Mouse (Mus musculus): Measurements from ENCODE around the gene Ctdsp1.
A peak's percentile ranks its signal among the peaks of the same experiment; 100 is the strongest.

The Ctdsp1 gene

DNA sequence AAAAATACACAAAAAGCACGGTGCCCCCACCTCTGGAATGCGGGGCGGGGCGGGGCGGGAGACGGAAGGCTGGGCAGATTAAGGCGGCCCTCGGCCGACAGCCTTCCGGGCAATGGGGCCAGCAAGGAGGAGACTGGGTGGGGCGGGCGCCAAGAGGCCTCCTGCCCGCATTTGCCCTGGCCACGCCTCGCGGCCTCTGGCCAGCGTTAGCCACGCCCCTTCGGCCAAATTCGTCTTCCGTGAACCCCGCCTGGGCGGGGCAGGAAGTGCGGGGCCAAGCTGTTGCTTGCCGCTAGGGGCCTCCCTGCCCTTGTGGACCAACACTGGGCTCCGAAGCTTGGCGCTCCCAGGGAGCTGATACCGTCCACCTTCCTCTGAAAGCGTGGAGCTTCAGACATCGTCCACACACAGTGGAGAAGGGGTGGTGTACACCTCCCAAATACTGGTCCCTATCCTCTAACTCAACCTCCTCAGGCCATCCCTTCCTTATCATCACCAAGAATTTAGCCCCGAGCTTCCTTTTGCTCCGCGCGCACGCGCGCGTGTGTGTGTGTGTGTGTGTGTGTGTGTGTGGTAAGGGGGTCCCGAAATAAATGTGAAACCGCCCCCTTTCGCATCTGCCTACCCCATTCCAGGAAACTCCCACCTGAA is 6.1 kb downstream of the Ctdsp1 start:
- DNase-seq (ENCODE audit: low spot score) = peak; percentile 99

DNA sequence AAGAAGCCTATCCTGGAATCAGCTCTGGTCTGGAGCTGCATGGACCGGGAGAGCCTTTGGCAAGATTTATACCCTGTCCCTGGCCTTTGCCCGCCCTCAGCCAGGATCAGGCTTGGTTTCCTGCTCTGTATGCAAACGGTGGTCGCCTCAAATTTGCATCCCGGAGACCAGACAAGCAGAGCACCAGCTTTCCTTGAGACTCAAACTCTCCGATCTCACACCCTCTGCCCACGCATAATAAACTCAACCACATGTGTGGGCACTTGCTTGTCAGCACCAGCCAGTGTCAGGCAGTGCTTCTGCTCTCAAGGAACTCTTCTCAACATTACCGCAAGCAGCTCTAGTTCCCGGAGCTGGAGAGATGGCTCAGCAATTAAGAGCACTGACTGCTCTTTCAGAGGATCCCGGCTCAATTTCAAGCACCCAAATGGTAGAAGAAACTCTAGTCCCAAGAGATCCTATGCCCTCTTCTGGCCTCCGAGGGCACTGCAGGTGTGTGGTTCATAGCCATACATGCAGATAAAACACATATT is 6.7 kb downstream of the Ctdsp1 start:
- DNase-seq (ENCODE audit: low spot score) = peak; percentile 61

DNA sequence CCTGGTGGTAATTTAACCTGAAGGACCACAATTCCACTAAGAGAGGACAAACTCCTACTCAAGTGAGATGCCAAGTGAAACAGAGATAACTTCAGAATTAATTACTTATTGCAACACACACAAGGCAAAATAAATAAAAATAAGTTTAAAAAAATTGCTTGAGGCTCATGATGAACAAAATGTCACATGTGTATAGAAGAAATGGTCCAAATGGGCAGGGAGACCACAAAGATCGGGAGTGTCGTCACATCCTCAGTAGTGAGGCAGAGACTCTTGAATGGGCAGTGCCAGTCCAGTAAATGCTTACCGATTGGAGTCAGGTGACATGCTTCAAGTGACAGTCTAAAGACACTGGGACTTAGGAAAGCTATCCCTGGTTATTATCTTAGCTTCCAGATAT is 9.2 kb downstream of the Ctdsp1 start:
- peak; percentile 18 for DNase-seq (ENCODE audit: low spot score)

DNA sequence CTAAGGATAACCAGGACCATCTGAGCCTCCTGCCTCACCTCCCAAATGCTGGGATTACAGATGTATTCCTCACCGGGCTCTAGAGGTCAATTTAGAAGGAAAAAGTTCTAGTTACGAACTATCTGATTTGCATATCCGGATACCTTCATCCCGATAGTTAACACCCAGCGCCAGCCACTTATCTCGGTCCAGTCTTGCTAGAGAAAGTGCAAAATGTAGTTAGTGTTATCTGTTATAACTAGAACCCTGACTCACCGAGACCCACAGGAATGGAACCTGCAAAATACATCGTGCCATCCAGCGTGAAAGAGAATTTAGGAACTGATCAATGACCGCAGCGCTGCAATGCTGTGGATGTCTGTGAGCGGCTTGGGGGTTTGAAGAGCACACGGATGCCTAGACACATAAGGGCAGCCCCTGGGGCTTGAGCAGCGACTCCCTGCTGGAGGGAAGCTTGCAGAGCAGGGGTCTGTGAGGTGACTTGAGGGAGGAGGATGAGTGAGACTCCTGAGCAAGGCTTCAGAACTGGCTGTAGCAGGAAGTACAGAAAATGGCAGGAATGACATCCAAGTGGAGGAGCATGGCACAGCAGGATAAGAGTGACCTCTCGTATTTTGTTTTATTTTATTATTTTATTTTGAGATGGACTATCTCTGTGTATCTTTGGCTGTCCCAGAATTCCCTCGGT is 9.8 kb downstream of the Ctdsp1 start:
- no peak for DNase-seq (ENCODE audit: low spot score)

DNA sequence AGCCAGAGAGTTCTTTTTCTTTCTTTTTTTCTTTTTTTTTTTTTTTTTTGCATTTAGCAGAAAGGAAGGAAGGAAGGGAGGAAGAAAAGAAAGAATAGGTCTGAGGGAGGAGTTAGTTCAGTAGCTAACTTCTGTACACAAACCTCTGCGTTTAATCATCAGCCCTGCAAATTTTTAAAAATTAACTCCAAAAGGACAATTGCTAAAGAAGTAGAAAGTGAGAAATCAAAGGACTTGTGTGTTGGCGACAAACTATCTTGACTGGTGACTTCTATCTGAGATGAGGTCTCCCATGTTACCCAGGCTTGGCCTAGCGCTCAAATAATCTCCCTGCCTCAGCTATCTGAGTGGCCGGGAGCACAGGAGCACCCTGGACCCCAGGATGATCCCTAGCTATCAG is 12.9 kb downstream of the Ctdsp1 start:
- no peak for DNase-seq (ENCODE audit: low spot score)

DNA sequence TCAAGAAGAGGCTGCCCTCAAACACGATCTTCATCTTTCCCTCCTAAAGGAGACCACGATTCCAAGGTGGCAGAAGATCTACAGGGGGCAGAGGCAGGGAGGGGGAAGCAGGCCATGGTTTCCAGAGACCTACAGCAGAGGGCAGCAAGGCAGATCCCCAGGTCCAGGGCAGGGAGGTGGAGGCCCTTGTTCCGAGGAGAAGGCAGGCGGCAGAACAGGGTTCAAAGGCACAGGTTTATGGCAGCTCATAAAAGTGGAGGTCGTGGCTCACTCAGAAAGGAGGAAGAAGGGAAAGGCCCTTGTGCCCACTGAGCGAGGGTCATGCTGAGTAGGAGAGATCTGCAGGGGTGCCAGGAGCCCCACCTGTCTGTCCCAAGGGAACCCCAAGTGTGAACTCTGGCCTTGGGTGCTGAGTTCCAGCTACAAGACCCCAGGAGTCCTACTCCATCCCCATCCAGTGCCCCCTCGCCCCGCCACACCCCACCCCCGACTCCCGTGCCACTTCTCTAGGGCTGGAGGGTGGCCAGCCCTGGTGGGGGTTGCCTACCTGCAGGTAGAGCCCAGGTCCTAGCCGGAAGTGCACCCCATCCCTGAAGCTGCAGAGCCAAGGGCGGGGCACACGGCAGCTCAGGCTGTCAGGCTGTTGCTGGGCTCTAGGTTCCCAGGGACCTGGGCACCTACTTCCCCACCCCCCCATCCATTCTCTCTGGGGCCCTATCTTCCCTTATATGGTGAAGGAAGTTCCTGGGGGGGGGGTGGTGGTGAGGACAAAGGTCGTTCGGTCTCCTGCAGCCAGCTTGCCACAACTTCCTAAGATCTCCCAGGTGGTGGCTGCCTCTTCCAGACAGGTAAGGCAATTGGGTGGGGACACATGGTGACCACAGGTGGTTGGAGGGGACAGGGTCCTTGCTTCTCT is 17.5 kb downstream of the Ctdsp1 start, which contains the start of gene Vil1:
Vil1 (plus strand) TSS at position 788 of the 916 bp plus-strand sequence.
- DNase-seq (ENCODE audit: low spot score) = no peak

DNA sequence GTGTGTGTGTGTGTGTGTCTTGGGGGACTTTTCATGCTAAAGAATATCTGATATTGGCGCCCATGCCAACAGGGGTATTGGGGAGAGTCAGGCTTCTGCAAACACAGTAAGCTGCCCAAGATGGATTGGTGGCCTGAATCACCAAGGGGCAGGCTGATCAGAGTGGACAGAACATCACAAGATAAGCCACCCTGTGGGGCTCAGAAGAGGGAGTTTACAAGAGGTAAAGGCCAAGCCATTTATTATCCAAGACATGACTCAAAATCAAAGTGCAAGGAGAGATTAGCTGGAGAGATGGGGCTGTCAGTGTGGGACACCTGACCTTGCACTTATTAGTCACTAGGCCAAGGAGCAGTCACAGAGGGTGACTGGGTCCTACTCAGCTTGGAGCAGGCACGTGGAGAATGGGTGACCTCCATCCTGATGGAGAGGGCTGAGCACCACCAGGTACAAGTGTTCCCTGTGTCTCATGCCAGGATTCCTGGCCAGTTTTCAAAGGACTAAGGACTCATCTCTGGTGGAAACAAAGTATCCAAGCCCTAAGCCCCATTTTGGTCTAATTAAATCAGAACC is 20.5 kb downstream of the Ctdsp1 start:
- no peak for DNase-seq (ENCODE audit: low spot score)

DNA sequence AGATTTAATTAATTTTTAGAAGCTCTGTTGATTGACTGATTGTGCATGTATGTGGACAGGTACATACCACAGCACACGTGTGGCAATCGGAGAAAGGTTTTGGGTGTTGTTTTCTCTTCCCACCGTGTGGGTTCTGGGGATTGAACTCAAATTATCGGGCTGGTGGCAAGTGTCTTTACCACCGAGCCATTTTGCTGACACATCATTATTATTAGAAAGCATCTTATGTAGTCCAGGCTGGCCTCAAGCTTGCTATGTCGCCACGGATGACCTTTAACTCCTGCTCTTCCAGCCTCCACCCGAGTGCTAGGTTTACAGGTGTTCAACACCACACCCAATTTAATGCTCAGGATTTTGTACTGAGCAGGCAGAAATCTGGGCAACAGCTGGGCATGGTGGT is 21.4 kb downstream of the Ctdsp1 start:
- DNase-seq (ENCODE audit: low spot score) = no peak

DNA sequence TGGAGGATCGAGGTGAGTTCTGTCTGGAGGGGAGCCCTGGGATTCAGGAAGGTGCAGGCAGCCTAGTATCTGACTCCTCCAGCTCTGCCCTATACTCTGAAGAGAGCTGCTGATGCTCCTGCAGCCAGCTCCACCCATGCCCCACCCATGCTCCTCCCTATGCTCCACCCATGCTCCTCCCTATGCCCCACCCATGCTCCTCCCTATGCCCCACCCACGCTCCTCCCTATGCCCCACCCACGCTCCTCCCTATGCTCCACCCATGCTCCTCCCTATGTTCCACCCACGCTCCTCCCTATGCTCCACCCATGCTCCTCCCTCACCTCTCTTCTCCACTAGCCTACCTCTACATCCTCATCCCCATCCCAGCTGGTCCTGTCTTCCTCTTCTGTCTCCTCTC is 23.8 kb downstream of the Ctdsp1 start:
- no peak for DNase-seq (ENCODE audit: low spot score)

DNA sequence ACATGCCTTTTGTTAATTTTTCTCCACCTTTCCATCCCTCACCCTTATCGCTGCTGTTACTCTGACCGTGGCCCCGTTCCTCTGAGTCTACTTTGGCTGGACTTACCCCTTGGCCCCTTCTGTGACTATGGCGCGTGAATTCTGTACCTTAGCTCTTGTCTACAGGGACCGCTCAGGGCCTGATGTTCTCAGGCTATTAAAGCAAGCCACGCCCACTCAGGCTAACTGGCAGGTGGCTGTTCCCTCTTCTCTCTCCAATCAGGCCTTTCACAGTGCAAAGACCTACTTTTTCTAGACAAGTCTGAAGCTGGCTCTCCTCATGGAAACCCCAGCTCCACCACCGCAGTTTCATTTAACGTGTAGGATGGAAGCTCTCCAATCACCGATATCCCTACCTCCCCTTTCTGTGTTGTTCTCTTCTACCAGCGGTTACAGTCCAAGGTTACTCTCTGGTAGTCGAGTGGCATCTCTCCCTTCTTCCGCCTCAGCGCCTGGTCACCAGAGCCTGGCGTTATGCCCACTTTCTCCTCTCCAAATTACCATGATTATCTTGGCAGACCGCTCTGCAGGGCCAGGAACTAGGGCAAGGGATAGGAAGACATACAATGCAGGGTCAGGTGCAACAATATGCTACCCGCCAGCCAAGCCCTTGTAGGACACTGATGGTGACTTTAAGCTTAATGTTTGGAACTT is 27.6 kb downstream of the Ctdsp1 start:
- DNase-seq (ENCODE audit: low spot score) = no peak

DNA sequence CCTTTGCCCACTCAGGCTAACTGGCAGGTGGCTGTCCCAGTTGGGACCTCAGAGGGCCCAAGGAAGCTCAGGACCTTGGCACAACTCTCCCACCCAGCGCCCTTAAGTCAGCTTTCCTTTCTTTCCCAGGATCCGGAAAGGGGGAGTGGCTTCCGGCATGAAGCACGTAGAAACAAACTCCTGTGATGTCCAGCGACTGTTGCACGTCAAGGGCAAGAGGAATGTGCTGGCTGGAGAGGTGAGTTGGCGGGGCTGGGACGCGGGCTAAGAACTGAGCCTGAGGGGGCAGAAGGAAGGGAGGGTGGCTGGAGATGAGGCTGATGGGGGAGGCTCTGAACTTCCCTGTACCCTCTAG is 28.1 kb downstream of the Ctdsp1 start:
- DNase-seq (ENCODE audit: low spot score) = no peak

DNA sequence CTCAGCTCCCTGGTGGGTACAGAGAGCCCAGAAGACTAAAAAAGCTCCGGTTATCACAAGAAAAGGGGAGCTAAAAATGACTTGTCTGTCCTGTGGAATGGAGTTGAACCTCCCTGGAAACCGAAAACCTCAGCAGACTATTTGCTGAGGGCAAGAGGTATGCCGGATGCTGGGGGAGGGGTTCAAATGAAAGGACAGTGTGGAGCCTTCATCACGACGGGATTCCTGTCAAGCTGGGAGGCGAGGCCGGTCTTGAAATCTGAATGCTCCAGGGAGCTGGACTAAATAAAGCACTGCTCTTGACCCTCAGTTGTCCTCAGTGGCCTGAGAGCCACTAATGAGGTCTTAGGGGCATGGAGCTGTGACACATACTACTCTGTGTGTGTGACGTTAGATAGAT is 31.8 kb downstream of the Ctdsp1 start:
- DNase-seq (ENCODE audit: low spot score) = no peak

DNA sequence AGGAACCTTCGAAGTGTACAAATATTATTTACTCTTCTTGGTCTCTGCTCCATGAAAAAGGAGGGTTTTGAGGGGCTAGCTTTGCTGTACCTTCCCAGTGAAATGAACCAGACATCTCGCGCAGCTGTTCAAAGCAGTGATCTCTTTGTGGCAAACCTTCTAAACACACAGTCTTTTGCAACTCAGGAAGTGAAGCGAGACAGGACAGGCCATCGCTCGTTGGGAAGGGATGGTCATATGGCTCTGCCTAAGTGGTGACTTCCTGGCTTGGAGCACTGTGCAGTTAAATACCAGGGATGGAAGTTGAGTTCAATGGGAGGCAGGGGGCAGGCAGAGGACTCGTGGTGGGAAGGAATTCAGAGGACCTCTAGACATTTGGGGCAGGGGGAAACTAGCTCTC is 34.5 kb downstream of the Ctdsp1 start:
- no peak for DNase-seq (ENCODE audit: low spot score)

DNA sequence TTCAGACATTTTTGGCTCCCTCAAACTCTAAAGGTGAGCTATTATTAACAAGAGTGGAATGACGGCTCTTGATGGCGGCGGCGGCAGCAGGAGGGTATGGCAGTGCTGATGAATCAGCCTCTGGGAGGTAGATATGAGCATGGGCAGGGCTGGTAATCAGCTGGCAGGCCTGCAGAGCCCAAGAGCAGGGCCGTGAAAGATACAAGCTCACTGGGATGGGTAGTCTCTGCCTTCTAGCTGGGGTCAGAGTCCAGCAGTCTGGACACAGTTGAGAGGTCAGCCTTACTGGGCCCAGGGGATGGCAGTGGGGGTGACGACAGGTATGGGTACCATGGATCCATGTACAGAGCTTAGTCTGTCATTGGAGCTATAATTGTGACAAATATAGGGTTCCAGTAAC is 41.9 kb downstream of the Ctdsp1 start:
- DNase-seq (ENCODE audit: low spot score) = no peak

DNA sequence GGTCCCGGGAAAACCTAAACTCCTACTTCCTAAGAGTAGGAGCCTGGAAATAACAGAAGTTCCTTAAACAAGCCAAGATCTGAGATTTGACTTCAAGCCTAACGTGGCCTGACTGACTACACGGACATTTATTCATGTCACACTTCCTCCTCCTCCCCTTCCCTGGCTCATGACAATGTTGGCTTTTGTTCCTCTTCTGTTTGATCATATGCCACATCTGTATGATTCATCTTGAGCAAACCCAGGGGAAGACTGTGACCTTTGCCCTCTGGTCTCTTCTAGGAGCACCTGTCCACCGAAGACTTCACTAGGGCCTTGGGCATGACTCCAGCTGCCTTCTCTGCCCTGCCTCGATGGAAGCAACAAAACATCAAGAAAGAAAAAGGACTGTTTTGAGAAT is 43.3 kb downstream of the Ctdsp1 start:
- no peak for DNase-seq (ENCODE audit: low spot score)

DNA sequence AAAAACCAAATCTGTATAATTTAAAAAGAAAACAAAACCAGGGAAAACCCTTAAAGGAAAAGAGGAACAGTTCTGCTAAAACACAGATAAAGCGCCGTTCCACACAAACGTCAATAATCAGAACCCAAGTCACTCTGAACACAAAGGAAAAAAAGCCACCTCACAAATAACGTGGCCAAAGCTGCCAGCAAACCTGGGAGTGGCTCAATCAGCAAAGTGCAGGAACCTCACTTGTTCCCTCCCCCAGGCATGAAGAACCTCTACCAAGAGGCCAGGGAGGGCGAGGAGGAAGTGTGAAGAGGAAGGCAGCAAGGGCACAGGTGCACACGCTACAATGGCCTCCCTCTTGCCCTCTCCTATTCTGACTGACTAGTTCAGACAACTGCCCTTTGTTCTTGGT is 44.3 kb downstream of the Ctdsp1 start:
- DNase-seq (ENCODE audit: low spot score) = no peak

DNA sequence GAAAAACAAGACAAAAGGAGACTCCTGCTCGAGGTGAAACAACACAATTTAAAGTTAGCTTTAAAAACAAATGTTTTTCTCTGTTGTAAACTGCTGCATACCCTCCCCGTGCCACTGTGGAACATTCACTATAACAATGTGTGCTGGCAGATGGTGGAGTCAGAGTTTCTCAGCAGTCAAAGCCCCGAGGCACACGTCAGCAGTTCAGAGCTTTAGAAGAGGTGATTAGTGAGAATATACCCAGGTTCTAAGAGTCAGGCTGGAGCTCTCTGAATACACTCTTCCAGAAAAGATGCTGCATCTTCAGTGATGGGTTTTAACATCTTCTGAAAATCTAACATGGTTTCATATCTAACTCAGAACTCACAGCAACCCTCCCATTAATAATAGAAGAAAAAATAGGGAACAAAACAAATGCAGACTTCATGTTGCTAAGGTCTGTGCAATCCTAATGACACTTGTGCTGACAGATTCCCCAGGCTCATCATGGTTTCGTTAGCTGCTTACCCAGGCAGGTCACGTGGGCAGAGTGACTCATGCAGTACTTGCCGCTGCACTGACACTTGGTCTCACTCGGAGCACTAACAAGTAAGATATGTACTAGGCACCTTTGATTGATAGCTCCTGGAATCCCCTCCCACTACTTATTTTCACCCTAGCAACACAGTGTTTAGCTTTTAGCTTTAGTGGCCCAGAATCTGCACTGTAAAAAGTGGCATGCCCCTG is 46.6 kb downstream of the Ctdsp1 start:
- DNase-seq (ENCODE audit: low spot score) = peak; percentile 94

DNA sequence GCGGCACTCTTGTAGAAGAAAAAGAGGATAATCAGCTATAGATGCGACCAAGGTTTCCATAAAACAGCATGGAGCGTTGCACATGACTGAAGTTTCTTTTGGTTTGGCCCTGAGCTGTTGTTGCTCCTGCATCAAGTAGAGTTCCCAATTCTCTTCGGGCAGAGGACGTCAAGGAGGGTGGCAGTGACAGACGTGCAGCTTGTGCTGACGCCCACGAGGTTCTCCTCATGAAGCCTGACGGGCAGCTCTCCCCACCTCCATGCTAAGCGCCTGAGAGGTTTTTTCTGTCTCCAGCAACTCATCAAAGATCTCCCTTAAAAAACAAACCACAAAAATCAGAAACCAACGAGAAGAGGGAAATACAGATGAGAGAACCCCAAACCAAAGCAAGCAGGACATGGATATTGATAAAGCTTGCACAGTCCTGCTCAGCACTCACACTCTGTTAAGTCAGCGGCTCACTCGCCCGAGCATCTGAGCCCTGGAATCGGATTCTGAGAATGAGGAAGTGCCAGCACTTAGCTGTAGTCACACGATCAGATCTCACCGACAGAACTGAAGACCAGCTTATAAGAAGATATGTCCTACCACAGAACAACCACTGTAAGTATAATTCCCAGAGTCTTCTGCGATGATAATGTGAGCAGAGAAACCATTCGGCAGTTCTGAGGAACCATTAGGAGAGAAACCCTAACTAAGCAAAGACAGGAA is 48.0 kb downstream of the Ctdsp1 start:
- no peak for DNase-seq (ENCODE audit: low spot score)

DNA sequence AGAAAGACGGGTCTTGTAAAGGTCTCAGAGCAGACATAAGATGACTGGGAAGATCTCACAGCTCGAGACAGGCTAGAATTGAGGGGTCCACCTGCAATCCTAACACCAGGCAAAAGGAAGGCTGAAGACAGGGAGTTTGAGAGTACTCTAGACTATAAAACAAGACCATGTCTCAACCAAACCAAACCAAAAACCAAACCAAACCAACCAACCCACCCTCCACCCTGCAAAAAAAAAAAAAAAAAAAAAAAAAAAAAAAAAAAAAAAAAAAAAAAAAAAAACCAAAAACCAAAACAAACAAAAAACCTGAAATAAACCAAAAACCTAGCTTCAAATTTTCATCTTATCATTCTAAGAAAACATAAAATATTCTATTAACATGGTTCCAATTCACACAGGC is 53.2 kb downstream of the Ctdsp1 start:
- no peak for DNase-seq (ENCODE audit: low spot score)
